Mouse (Mus musculus) testis, postnatal 14 days (tissue): ENCODE measurements around the gene Rsl24d1.
"Not testable (repeated sequence)": the region's sequence is repeated elsewhere in the genome, so short reads cannot be mapped to it uniquely, and the experiment has no call there.

Experiments used
- DNase-seq: peaks from one replicate; pipeline ENCODE4 v3.0.0; 2021; ENCODE audit warnings: low spot score

Gene Rsl24d1

GRCm38 (mm10) chr9:73112919-73113906 is at the start of gene Rsl24d1:
Rsl24d1 (plus strand) TSS chr9:73113426.
- DNase-seq: peak; percentile 89

DNA sequence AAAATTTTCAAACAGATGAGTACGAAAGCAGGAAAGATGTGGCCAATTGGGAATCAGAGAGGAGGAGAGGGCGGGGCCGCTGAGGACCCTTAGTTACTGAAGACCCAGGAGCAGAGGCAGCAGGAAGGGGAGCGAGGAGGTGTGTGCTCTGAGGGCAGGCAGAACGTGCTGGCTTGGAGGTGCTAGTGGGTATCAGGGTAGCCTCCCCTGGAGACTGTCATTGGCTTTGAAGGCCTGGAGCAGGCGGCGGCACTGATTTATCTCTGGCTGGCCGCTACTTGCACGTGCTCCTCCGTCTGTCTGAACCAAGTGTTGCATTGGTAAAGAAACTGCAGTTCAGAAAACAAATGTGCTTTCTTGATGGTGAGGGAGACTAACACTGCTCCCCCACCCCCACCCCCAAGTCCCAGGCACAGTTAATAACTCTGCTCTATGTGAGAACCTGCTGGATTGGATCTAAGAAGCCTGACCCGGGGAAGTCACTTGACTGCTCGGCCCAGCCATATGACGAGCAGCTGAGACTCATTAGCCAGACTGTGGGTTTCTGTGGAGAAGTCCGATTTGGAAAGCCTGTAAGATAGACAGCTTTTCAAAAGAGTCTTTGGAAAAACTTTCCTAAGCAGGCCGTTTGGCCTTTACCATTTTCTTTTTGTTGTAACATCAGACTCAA is 49.5 kb upstream of the Rsl24d1 start:
- no peak for DNase-seq

DNA sequence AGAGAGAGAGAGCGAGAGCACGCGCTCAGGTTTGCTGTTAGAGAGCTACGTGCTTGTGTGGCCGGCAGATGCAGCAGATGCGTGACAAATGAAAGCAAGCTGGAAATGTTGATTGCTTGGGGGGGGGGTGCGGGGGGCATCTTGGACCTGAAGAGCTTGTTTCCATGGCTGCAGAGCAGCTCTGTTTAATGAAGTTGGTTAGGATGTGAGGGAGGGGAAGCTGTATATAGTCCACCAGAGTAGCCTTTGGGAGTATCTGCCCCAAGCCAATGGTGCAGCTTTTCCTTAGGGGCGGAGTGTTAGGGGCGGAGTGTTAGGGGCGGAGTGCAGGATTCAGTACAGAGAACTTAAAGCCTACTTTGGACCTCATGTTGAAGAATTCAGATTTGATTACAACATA is 46.1 kb upstream of the Rsl24d1 start:
- no peak for DNase-seq

- no peak for DNase-seq
Measured at GRCm38 (mm10) chr9:73068230-73068679, 45.0 kb upstream of the Rsl24d1 start.

GRCm38 (mm10) chr9:73068688-73069087 is 44.5 kb upstream of the Rsl24d1 start:
- no peak for DNase-seq

DNA sequence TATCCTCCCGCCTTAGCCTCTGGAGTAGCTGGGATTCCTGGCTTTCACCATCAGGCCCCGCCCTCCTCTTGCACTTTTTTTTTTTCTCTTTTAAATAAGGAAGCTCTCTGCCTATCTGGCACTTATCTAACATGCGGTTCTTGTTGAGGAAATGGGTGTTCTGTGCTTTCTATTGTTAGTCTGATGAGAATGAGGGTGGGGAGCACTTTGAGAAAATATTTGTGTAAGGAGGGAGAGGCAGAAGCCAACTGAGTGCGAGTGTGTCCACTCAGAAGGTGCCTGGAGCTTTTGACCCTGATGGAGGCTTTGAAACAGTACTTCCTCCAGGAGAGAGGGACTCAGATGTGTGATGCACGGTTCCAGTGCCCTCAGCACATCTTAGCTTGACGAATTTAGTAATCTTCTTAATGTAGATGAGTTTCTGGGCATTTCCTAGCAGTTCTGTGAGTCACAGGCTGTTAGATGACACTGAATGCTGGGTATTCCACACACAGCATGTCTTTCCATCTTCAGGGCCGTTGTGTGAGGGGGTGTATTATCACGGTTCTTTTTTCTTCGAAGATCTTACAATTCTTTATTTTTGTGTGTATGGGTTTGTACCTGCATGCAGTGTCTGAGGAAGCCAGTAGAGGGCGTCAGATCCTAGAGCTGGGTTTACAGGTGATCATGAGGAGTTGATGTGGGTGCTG is 42.1 kb upstream of the Rsl24d1 start:
- no peak for DNase-seq

DNA sequence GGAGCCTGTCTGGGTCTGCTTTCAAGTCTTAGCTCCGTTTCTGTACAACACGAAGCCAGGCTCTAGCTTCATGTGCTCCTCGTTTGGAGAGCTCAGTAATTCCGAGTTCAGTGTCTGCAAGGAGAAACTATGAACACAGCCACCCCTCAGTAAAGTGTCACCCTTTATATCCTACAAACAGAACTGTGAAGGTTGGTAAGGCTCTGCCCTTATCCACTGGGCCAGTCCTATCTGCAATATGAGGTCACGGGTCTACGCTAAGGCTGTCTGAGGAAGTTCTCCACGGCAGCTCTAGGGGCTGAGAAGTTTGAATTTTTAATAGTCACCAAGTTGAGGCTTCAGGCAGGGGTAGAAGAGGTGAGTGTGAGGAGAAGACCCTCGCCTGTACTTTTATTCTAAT is 40.8 kb upstream of the Rsl24d1 start:
- DNase-seq: no peak

DNA sequence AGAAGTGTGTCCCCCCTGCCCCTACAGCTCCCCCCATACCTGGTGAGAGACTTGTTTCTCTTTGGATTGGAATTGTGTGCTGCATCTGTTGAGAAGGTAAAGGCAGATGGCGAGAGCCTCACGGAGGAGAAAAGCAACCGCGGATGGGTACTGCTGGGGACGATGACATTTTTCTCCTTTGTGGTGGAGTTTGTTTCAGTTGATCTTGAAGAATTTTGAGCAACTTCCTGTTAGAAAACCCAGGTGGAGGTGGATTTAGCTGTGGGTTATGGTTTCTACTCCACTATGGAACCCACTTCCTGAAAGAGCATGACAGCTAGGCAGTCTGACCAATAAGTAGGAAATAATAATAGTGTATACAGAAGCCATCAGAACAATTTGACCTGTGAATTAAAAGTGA is 40.1 kb upstream of the Rsl24d1 start:
- DNase-seq: no peak

GRCm38 (mm10) chr9:73079349-73079748 is 33.9 kb upstream of the Rsl24d1 start:
- not testable (repeated sequence) for DNase-seq

GRCm38 (mm10) chr9:73079801-73080325 is 33.4 kb upstream of the Rsl24d1 start:
- no peak for DNase-seq

GRCm38 (mm10) chr9:73082291-73083000 is 30.8 kb upstream of the Rsl24d1 start:
- no peak for DNase-seq

DNA sequence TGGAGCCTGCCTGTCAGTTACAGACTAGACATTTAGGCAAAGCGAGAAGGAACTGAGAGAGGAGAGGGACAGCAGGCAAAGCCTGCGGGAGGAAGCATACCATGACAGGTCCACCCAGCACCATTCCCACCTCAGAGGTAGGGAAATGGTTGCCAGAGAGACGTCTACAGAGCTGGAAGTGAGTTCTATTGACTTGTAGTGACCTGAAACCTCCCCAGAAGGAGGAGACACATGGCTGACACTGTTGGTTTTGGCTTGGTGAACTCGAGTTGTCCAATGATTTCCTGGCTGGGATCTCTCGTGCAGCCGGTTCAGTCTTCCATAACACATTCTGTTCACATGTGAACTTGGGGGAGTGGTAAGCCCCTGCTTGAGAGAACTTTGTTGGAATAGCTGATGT is 29.3 kb upstream of the Rsl24d1 start:
- no peak for DNase-seq

DNA sequence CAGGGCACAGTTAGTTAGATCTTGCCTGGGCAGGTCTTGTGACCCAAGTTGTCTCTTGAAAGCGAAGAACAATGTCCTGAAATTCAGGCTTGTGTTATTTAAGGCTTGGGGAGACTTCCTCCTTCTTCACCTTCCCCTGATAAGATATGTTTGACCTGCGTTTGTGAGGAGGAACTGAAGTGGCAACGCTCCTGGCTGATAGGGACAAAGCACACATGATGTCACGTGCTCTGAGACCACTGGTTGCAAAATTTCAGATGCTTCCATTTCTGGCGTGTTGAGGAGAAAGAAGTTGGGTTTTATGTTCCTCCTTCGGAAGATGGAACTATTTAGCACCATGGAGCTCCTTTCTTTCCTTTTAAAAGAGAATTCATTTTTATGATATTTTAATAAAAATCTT is 27.4 kb upstream of the Rsl24d1 start:
- DNase-seq: no peak

DNA sequence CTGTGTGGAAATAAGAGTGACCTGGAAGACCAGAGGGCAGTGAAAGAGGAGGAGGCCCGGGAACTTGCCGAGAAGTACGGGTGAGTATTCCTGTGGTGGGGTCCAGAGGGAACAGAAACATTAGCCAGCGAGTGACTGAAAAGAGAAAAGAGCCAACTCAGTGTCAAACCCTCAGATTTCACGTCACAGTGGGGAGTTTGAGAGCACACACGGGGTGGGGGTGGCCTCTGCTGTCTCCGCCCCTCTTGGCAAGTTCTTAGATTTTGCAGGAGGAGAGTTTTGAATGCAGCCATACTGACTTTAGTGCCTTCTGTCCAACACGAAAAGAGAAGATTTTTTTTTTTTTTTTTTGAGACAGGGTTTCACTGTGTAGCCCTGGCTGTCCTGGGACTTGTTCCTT is 26.1 kb upstream of the Rsl24d1 start:
- no peak for DNase-seq

GRCm38 (mm10) chr9:73087581-73087980 is 25.6 kb upstream of the Rsl24d1 start:
- DNase-seq: no peak

GRCm38 (mm10) chr9:73089222-73089920 is 23.9 kb upstream of the Rsl24d1 start:
- no peak for DNase-seq

DNA sequence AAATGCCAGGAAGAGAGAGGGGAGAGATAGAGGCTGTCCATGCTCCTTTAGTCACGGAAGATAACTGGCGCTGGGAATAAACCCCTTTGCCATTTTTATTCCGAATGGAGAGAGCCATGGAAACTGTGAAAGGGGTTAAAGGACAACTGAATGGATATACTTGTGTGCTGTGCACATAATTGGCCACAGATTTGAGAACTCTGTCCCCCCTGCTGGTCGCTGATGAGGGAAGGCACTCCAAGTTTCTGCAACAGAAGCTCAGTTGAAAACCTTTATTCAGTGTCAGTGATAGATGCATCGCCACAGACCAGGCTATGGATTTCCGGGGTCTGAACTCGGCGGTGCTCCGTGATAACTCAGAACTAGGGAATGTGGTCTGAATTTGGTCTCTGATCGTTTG is 23.1 kb upstream of the Rsl24d1 start:
- no peak for DNase-seq

- DNase-seq: no peak
Measured at GRCm38 (mm10) chr9:73091747-73092146, 21.5 kb upstream of the Rsl24d1 start.

DNA sequence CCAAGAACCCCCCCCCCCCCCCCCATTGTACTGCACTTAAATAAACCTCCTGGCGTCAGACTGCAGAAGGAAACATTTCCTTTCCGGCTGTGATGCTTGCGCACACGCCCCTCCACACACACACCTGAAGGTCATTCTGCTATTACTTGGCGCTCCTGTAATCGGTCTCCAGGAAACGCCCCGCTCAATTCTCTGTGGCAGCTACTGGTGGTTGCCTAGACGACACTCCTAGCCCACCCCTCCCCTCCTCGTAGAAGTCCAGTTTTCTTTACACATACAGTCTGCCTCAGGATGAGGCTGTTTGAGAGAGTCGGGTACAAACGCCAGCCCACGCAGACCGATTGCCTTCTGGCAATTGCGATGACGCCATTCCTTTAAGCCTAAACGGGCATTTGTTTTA is 18.6 kb upstream of the Rsl24d1 start:
- no peak for DNase-seq

- DNase-seq: no peak
Measured at GRCm38 (mm10) chr9:73097898-73098297, 15.3 kb upstream of the Rsl24d1 start.

DNA sequence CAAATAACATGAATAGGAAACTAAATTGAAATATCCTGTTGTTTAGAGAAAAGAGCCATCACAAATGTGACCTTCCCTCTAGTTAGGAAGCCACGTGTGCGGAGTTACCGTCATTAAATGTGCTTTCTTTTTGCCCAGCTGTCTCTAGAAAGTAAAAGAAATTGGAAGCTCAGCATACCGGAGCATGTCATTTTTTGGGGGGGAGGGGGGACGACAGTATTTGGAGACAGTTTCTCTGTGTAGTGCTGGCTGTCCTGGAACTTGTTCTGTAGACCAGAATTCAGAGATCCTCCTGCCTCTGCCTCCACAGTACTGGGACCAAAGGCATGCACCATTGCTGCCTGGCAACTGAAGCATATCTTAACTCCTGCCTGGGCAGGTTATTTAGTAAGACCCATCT is 11.7 kb upstream of the Rsl24d1 start, which contains the start of gene Khdc3:
Gene Khdc3, plus strand, starts transcription at position 301 of the 400 bp plus-strand sequence.
- no peak for DNase-seq
